Mouse (Mus musculus) ovary, postnatal 14 days (tissue): ENCODE measurements around the gene Dach2.
"Not testable (repeated sequence)": the region's sequence is repeated elsewhere in the genome, so short reads cannot be mapped to it uniquely, and the experiment has no call there.

Source experiments
- DNase-seq: peaks from one replicate; pipeline ENCODE4 v3.0.0; 2022; ENCODE audit warnings: low spot score

The Dach2 gene

GRCm38 (mm10) chrX:113297404-113297803, at the start of gene Dach2:
TSS of gene Dach2 (plus strand) at chrX:113297510.
- no peak for DNase-seq

GRCm38 (mm10) chrX:113252427-113252826, 44.9 kb upstream of the Dach2 start:
- DNase-seq = not testable (repeated sequence)

GRCm38 (mm10) chrX:113298031-113298430, 721 bp downstream of the Dach2 start:
- DNase-seq = peak; percentile 23

GRCm38 (mm10) chrX:113298468-113298867, 1.2 kb downstream of the Dach2 start:
- DNase-seq = no peak

- DNase-seq = no peak
These were observed 7.0 kb downstream of the Dach2 start for GRCm38 (mm10) chrX:113304323-113304722.

- no peak for DNase-seq
These were observed 40.8 kb downstream of the Dach2 start for GRCm38 (mm10) chrX:113338143-113338542.

- DNase-seq = no peak
These were observed 97.1 kb downstream of the Dach2 start for GRCm38 (mm10) chrX:113394417-113394816.

GRCm38 (mm10) chrX:113408756-113409155, 111.4 kb downstream of the Dach2 start:
- no peak for DNase-seq

GRCm38 (mm10) chrX:113421517-113422187, 124.3 kb downstream of the Dach2 start:
- DNase-seq = no peak

- no peak for DNase-seq
These were observed 184.8 kb downstream of the Dach2 start for GRCm38 (mm10) chrX:113482131-113482530.

- no peak for DNase-seq
These were observed 247.8 kb downstream of the Dach2 start for GRCm38 (mm10) chrX:113545106-113545505.

- DNase-seq = no peak
These were observed 266.6 kb downstream of the Dach2 start for GRCm38 (mm10) chrX:113563897-113564296.

- DNase-seq = no peak
These were observed 368.8 kb downstream of the Dach2 start for GRCm38 (mm10) chrX:113666069-113666468.

GRCm38 (mm10) chrX:113687163-113687562, 389.9 kb downstream of the Dach2 start:
- DNase-seq = no peak

- no peak for DNase-seq
These were observed 415.1 kb downstream of the Dach2 start for GRCm38 (mm10) chrX:113712363-113712762.

- no peak for DNase-seq
These were observed 426.8 kb downstream of the Dach2 start for GRCm38 (mm10) chrX:113724124-113724523.

GRCm38 (mm10) chrX:113747122-113747521, 449.8 kb downstream of the Dach2 start:
- DNase-seq = no peak

- no peak for DNase-seq
These were observed 495.0 kb downstream of the Dach2 start for GRCm38 (mm10) chrX:113792264-113792663.

GRCm38 (mm10) chrX:113810369-113810768, 513.1 kb downstream of the Dach2 start:
- DNase-seq = no peak

GRCm38 (mm10) chrX:113826810-113827209, 529.5 kb downstream of the Dach2 start:
- DNase-seq = no peak

- no peak for DNase-seq
These were observed 535.8 kb downstream of the Dach2 start for GRCm38 (mm10) chrX:113833062-113833461.

- DNase-seq = no peak
These were observed 570.7 kb downstream of the Dach2 start for GRCm38 (mm10) chrX:113867835-113868495.
